Mouse (Mus musculus) urinary bladder, postnatal 14 days (tissue): ENCODE results near the gene P2rx1.
A peak's percentile ranks its signal among the peaks of the same experiment; 100 is the strongest.

Source experiments
- DNase-seq: peaks from one replicate; pipeline ENCODE4 v3.0.0; 2021; ENCODE audit warnings: low spot score

The P2rx1 gene

GRCm38 (mm10) chr11:72987807-72988206 is 11.1 kb upstream of the P2rx1 start:
- no peak for DNase-seq

- DNase-seq, result no peak
Measured at GRCm38 (mm10) chr11:72989044-72989443, 9.9 kb upstream of the P2rx1 start.

GRCm38 (mm10) chr11:72990688-72991087 is 8.2 kb upstream of the P2rx1 start:
- DNase-seq, result peak; percentile 56

- DNase-seq, result peak; percentile 40
Measured at GRCm38 (mm10) chr11:72991961-72992360, 6.9 kb upstream of the P2rx1 start.

GRCm38 (mm10) chr11:72996346-72996745 is 2.6 kb upstream of the P2rx1 start:
- DNase-seq, result peak; percentile 38

- DNase-seq, result no peak
Measured at GRCm38 (mm10) chr11:72996781-72997180, 2.1 kb upstream of the P2rx1 start.

- DNase-seq, result no peak
Measured at GRCm38 (mm10) chr11:72997529-72998326, 1.2 kb upstream of the P2rx1 start.

- peak; percentile 78 for DNase-seq
Measured at GRCm38 (mm10) chr11:73001029-73001428, 2.1 kb downstream of the P2rx1 start.

- peak; percentile 44 for DNase-seq
Measured at GRCm38 (mm10) chr11:73006377-73006776, 7.5 kb downstream of the P2rx1 start.

GRCm38 (mm10) chr11:73007113-73007512 is 8.2 kb downstream of the P2rx1 start:
- no peak for DNase-seq

GRCm38 (mm10) chr11:73007698-73008481 is 9.0 kb downstream of the P2rx1 start:
- DNase-seq, result peak; percentile 71

- DNase-seq, result no peak
Measured at GRCm38 (mm10) chr11:73008826-73009225, 9.9 kb downstream of the P2rx1 start.

GRCm38 (mm10) chr11:73009531-73010274 is 10.8 kb downstream of the P2rx1 start:
- no peak for DNase-seq

GRCm38 (mm10) chr11:73013981-73014380 is 15.1 kb downstream of the P2rx1 start:
- DNase-seq, result no peak

- no peak for DNase-seq
Measured at GRCm38 (mm10) chr11:73014831-73015344, 16.0 kb downstream of the P2rx1 start.

- DNase-seq, result peak; percentile 64
Measured at GRCm38 (mm10) chr11:73015391-73016102, 16.6 kb downstream of the P2rx1 start.

- peak; percentile 37 for DNase-seq
Measured at GRCm38 (mm10) chr11:73016103-73016420, 17.2 kb downstream of the P2rx1 start.

- DNase-seq, result peak; percentile 93
Measured at GRCm38 (mm10) chr11:73018471-73019146, 19.7 kb downstream of the P2rx1 start, which contains the start of gene Camkk1. Gene Camkk1 (plus strand): TSS chr11:73019008.

GRCm38 (mm10) chr11:73019147-73019795 is 20.4 kb downstream of the P2rx1 start:
- DNase-seq, result peak; percentile 36
